Mouse (Mus musculus) heart, embryonic 16.5 days (tissue): ENCODE results near the gene Zfp454. TPM values are rescaled to one million over a fixed set of nuclear protein-coding genes. Genes with fewer than 3 reads are reported as not detected.

Experiments
- polyA plus RNA-seq: library from polyadenylated mRNA; unstranded; fragments of >200 nt; fragmentation: Nextera tagmentation; extraction: Ambion mirVana; gene quantifications from 2 replicates; pipeline ENCODE4 v1.2.1, GENCODE M21; 2015

Gene Zfp454
- polyA plus RNA-seq, 1 experiment from 2014 or later, result 2.5 TPM

Other genes starting within 250 kb of the Zfp454 start
- 9.6 and 11.4 TPM in 2 replicates for gene Zfp354c, start 59.9 kb downstream of the Zfp454 start, polyA plus RNA-seq
- gene Zfp879, start 46.1 kb downstream of the Zfp454 start, polyA plus RNA-seq, result 0.35 and 0.72 TPM in 2 replicates
- not detected in 2 replicates for gene Grm6, start 37.0 kb downstream of the Zfp454 start, polyA plus RNA-seq
- gene Zfp2, start 28.5 kb upstream of the Zfp454 start, polyA plus RNA-seq, result 5.9 and 6.9 TPM in 2 replicates
- gene Zfp354b, start 44.0 kb upstream of the Zfp454 start, polyA plus RNA-seq, result 0.81 and 1.1 TPM in 2 replicates
- gene 4933414I15Rik, start 56.1 kb upstream of the Zfp454 start, polyA plus RNA-seq, result not detected in 2 replicates
- gene Prop1, start 66.1 kb upstream of the Zfp454 start, polyA plus RNA-seq, result not detected in 2 replicates
- gene Olfr1378, start 78.9 kb upstream of the Zfp454 start, polyA plus RNA-seq, result not detected in 2 replicates
- not detected in 2 replicates for gene Olfr1377, start 94.3 kb upstream of the Zfp454 start, polyA plus RNA-seq
- gene Olfr51, start 115.9 kb upstream of the Zfp454 start, polyA plus RNA-seq, result not detected in 2 replicates
- not detected in 2 replicates for gene Olfr54, start 126.6 kb upstream of the Zfp454 start, polyA plus RNA-seq
- not detected in 2 replicates for gene Olfr1375, start 160.5 kb upstream of the Zfp454 start, polyA plus RNA-seq
- gene Zfp354a, start 171.6 kb upstream of the Zfp454 start, polyA plus RNA-seq, result 5.4 and 5.7 TPM in 2 replicates